Mouse (Mus musculus) frontal cortex, adult 2 months (tissue): ENCODE measurements around the gene Lipo4. TPM values are rescaled to one million over a fixed set of nuclear protein-coding genes. Genes with fewer than 3 reads are reported as not detected.
"Not testable (repeated sequence)": the region's sequence is repeated elsewhere in the genome, so short reads cannot be mapped to it uniquely, and the experiment has no call there.

Experiments
- DNase-seq, 2 experiments: peaks; one replicate each; pipeline ENCODE4 v3.0.0; 2022; ENCODE audit warnings: low spot score in 1 of 2; ENCODE audit errors: extremely low spot score in 1 of 2
- polyA plus RNA-seq: library from polyadenylated mRNA; depleted of rRNA; stranded (reverse); fragments of >200 nt; gene quantifications from 2 replicates; pipeline ENCODE4 v1.2.3, GENCODE M21; 2012; rRNA removed

The Lipo4 gene
- 0.04 TPM in 1 of 2 replicates, not detected in the other for polyA plus RNA-seq

GRCm38 (mm10) chr19:33517680-33518079, at the start of gene Lipo4:
Gene Lipo4, minus strand, starts transcription at chr19:33517780.
- no peak for DNase-seq

DNA sequence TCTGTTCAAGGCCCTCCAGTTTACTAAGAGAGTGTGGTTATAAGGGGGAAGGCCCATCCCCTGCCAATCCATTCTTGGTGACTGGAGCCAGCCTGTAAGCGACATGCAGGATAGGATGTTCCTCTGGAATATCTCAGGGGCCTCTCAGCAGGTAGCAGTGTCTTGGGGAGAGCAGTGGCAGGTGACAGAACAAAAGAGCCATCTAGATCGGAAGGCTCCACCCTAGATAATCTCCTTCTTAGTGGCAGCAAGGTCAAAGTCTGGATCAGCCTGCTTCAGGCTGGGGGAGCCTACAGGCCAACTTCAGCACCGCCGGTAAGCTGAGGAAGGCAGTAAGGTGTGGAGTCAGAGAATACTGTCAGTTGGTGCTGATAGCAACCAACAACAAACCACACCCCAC, 61.2 kb downstream of the Lipo4 start:
- not testable (repeated sequence) for DNase-seq

DNA sequence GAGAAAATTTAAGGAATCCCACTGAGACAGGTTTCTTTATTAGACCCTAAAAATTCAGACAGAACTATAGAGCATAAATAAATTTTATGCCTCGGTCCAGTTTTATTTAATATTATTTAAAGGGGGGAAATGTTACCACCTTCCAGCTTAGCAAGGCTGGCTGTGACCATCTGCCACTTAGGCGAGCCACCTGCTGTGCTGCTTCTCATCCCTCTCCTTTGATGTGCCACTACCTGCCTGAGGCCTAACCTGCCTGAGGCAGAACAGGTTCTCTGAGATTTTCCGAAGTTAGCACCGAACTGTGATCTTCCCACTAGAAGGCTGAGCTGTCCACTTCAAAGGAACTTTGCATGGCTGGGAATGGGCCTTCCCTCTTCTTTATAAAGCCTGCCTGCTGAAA, 63.9 kb downstream of the Lipo4 start:
- no peak for DNase-seq

Other genes starting within 250 kb of the Lipo4 start
- gene Rnls, start 125.5 kb downstream of the Lipo4 start, polyA plus RNA-seq: 1.0 and 1.3 TPM in 2 replicates
- not detected in 2 replicates for gene Gm8978, start 107.5 kb upstream of the Lipo4 start, polyA plus RNA-seq
- 0.08 and 0.14 TPM in 2 replicates for gene Lipo2, start 233.6 kb upstream of the Lipo4 start, polyA plus RNA-seq
- 5.2 and 6.8 TPM in 2 replicates for gene Lipo3, start 244.2 kb upstream of the Lipo4 start, polyA plus RNA-seq